Mouse (Mus musculus): Measurements from ENCODE around the gene Olfr1510. TPM values are rescaled to one million over a fixed set of nuclear protein-coding genes. Genes with fewer than 3 reads are reported as not detected.
"Not testable (repeated sequence)": the region's sequence is repeated elsewhere in the genome, so short reads cannot be mapped to it uniquely, and the experiment has no call there.

Gene Olfr1510
- not detected in 2 replicates for polyA plus RNA-seq (2014; fragmentation: Nextera tagmentation; extraction: Ambion mirVana)

GRCm38 (mm10) chr14:52414273-52414672 lies at the start of gene Olfr1510:
Gene Olfr1510 (minus strand): TSS chr14:52414373.
- ATAC-seq (ENCODE audit: low FRiP score) = no peak
- Histone ChIP-seq H3K27me3 (ENCODE audit: control insufficient read depth, insufficient read depth, low read length) (no peaks in the 10 kb centered on the region), H3K36me3 (ENCODE audit: control insufficient read depth, insufficient read depth, low read length) (no peaks in the 10 kb centered on the region), H3K4me1 (ENCODE audit: control insufficient read depth, insufficient read depth, low read length) (no peaks in the 10 kb centered on the region), H3K9me3 (ENCODE audit: control insufficient read depth, low read length) (no peaks in the 10 kb centered on the region), H3K4me3 (ENCODE audit: low read depth, low read length) (no peak within 1 kb of the TSS), H3K4me2 (no peak within 1 kb of the TSS), H3K27ac (ENCODE audit: low read depth, low read length) (no peak within 1 kb of the TSS), H3K9ac (ENCODE audit: low read length) (no peak within 1 kb of the TSS)
- no peak for DNase-seq (ENCODE audit: low spot score, missing footprints)
- WGBS = 85% methylated on average over 3 of the region's 3 CpGs

GRCm38 (mm10) chr14:52461928-52462327 lies 47.8 kb upstream of the Olfr1510 start:
- Histone ChIP-seq H3K4me2 (no peak overlapping the region), H3K4me1 (ENCODE audit: control insufficient read depth, insufficient read depth, low read length) (no peaks in the 10 kb centered on the region), H3K36me3 (ENCODE audit: control insufficient read depth, insufficient read depth, low read length) (no peaks in the 10 kb centered on the region), H3K27ac (ENCODE audit: low read depth, low read length) (no peak overlapping the region), H3K9me3 (ENCODE audit: control insufficient read depth, low read length) (no peaks in the 10 kb centered on the region), H3K4me3 (ENCODE audit: low read depth, low read length) (no peak overlapping the region), H3K9ac (ENCODE audit: low read length) (no peak overlapping the region), H3K27me3 (ENCODE audit: control insufficient read depth, insufficient read depth, low read length) (no peaks in the 10 kb centered on the region)
- ATAC-seq (ENCODE audit: low FRiP score) (no peak), DNase-seq (ENCODE audit: low spot score, missing footprints) (no peak)

GRCm38 (mm10) chr14:52451138-52451537 lies 37.0 kb upstream of the Olfr1510 start:
- DNase-seq (ENCODE audit: low spot score, missing footprints) (no peak), ATAC-seq (ENCODE audit: low FRiP score) (no peak)
- 90% methylated on average over 8 of the region's 8 CpGs for WGBS
- no peaks in the 10 kb centered on the region for H3K36me3 ChIP-seq (ENCODE audit: control insufficient read depth, insufficient read depth, low read length)
- no peaks in the 10 kb centered on the region for H3K27me3 ChIP-seq (ENCODE audit: control insufficient read depth, insufficient read depth, low read length)
- H3K9ac ChIP-seq (ENCODE audit: low read length) = no peak overlapping the region
- no peaks in the 10 kb centered on the region for H3K9me3 ChIP-seq (ENCODE audit: control insufficient read depth, low read length)
- H3K4me1 ChIP-seq (ENCODE audit: control insufficient read depth, insufficient read depth, low read length) = no peaks in the 10 kb centered on the region
- H3K4me2 ChIP-seq = no peak overlapping the region
- H3K27ac ChIP-seq (ENCODE audit: low read depth, low read length) = no peak overlapping the region
- no peak overlapping the region for H3K4me3 ChIP-seq (ENCODE audit: low read depth, low read length)

DNA sequence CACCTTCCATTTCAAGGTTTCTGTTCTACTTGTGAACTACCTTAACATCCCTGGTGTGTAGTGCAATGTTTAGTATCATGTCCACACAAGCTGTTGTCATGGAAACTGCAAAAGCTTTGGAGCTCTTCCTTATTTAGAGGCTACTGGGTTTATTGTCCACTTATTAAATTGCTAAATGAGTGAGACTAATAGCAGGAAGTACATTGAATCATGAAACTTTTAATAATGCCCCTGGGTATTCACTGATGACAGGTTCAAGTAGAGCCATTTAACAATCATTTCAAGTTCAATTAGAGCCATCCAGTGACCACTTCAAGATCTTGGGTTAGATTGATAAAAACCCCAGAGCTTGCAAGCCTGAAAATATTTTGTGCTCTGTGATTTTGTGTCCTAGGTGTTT lies 28.5 kb upstream of the Olfr1510 start, which contains the start of gene Olfr1509:
Gene Olfr1509, plus strand, starts transcription at position 301 of the 400 bp plus-strand sequence.
- Histone ChIP-seq H3K4me1 (ENCODE audit: control insufficient read depth, insufficient read depth, low read length) (no peaks in the 10 kb centered on the region), H3K9me3 (ENCODE audit: control insufficient read depth, low read length) (no peaks in the 10 kb centered on the region), H3K4me2 (no peak within 1 kb of the TSS), H3K4me3 (ENCODE audit: low read depth, low read length) (no peak within 1 kb of the TSS), H3K36me3 (ENCODE audit: control insufficient read depth, insufficient read depth, low read length) (no peaks in the 10 kb centered on the region), H3K9ac (ENCODE audit: low read length) (no peak within 1 kb of the TSS), H3K27ac (ENCODE audit: low read depth, low read length) (no peak within 1 kb of the TSS), H3K27me3 (ENCODE audit: control insufficient read depth, insufficient read depth, low read length) (no peaks in the 10 kb centered on the region)
- DNase-seq (ENCODE audit: low spot score, missing footprints) (no peak), ATAC-seq (ENCODE audit: low FRiP score) (no peak)

DNA sequence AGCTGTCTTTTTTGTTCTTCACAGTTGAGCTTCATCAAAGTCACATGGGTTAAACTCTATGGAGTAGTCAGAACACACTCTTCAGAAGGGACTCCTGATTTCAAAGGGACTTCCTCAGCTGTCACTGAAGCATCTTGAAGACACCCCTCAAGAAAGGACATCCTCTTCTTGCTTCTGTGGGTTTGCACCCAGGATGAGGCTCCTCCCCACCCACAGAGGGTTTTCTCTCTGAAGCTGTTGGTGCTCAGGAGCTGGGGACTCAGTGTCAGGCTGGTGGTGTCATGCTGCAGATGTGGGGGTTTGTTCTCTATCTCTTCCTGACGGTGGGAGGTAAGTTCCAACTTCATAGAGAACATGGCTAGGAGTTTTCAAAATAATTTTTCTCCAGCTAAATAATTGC lies 13.5 kb upstream of the Olfr1510 start:
- H3K36me3 ChIP-seq (ENCODE audit: control insufficient read depth, insufficient read depth, low read length) = no peaks in the 10 kb centered on the region
- no peak overlapping the region for H3K4me3 ChIP-seq (ENCODE audit: low read depth, low read length)
- H3K9me3 ChIP-seq (ENCODE audit: control insufficient read depth, low read length) = no peaks in the 10 kb centered on the region
- no peak overlapping the region for H3K9ac ChIP-seq (ENCODE audit: low read length)
- no peaks in the 10 kb centered on the region for H3K27me3 ChIP-seq (ENCODE audit: control insufficient read depth, insufficient read depth, low read length)
- H3K4me2 ChIP-seq = no peak overlapping the region
- WGBS = 88% methylated on average over 1 of the region's 1 CpGs
- DNase-seq (ENCODE audit: low spot score, missing footprints) (no peak), ATAC-seq (ENCODE audit: low FRiP score) (no peak)
- no peak overlapping the region for H3K27ac ChIP-seq (ENCODE audit: low read depth, low read length)
- H3K4me1 ChIP-seq (ENCODE audit: control insufficient read depth, insufficient read depth, low read length) = no peaks in the 10 kb centered on the region

DNA sequence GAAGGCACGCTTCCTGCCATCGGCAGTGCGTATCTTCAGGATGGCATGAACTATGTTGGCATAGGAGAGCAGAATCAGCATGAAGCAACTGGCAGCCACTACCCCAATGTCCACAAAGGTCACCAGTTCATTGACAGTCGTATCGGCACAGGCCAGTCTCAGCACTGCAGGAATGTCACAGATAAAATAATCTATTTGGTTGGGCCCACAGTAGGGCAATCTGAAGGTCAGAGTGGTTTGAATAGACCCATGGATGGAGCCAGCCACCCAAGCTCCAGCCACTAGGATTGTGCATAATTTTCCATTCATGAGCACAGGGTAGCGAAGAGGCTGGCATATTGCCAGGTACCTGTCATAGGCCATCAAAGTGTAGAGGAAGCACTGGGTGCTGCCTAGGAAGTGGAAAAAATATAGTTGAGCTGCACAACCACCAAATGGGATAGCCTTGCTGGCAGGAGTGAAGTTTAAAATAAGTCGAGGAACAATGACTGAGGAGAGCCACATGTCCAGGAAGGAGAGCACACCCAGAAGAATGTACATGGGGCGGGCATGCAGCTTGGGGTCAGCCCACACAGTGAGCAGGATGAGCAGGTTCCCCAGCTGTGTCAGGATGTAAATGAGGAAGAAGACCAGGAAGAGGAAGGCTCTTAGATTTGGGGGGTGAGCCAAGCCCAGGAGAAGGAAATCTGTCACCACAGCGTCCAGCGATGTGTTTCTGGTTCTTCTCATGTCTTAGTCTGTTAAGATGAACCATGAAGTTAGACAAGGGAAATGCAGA lies 3.8 kb downstream of the Olfr1510 start:
- not testable (repeated sequence) for H3K4me2 ChIP-seq; H3K36me3 ChIP-seq (ENCODE audit: control insufficient read depth, insufficient read depth, low read length); H3K27me3 ChIP-seq (ENCODE audit: control insufficient read depth, insufficient read depth, low read length); H3K4me3 ChIP-seq (ENCODE audit: low read depth, low read length); H3K9ac ChIP-seq (ENCODE audit: low read length); H3K4me1 ChIP-seq (ENCODE audit: control insufficient read depth, insufficient read depth, low read length); H3K9me3 ChIP-seq (ENCODE audit: control insufficient read depth, low read length); H3K27ac ChIP-seq (ENCODE audit: low read depth, low read length); DNase-seq (ENCODE audit: low spot score, missing footprints)
- 89% methylated on average over 7 of the region's 10 CpGs for WGBS
- ATAC-seq (ENCODE audit: low FRiP score) = peak; percentile 30; the same call in 1 of the 2 replicates

DNA sequence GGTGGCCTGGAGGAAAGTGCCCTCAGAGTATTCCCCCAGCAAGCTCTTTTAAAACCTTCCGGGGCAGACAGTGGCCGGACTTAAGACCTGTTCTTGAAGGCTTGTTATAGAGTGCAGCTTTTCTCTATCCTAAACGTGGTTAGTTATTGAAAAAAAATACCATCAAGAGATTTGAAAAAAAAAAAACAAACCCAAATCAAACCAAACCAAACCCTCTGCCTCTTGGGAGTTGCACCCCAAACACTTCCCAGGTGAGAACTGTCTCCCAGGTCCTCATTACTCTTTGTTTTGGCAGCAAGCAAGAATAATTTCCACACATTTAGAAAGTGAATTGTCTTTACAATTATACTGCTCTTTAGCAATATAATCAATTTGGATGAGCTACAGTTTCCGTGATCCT lies 16.9 kb downstream of the Olfr1510 start, which contains the start of gene Olfr1511:
Gene Olfr1511, minus strand, starts transcription at position 101 of the 400 bp plus-strand sequence.
- Histone ChIP-seq H3K4me1 (ENCODE audit: control insufficient read depth, insufficient read depth, low read length) (no peaks in the 10 kb centered on the region), H3K27ac (ENCODE audit: low read depth, low read length) (no peak within 1 kb of the TSS), H3K4me2 (no peak within 1 kb of the TSS), H3K4me3 (ENCODE audit: low read depth, low read length) (no peak within 1 kb of the TSS), H3K36me3 (ENCODE audit: control insufficient read depth, insufficient read depth, low read length) (no peaks in the 10 kb centered on the region), H3K9ac (ENCODE audit: low read length) (no peak within 1 kb of the TSS), H3K9me3 (ENCODE audit: control insufficient read depth, low read length) (no peaks in the 10 kb centered on the region), H3K27me3 (ENCODE audit: control insufficient read depth, insufficient read depth, low read length) (no peaks in the 10 kb centered on the region)
- DNase-seq (ENCODE audit: low spot score, missing footprints) (no peak), ATAC-seq (ENCODE audit: low FRiP score) (no peak)
- WGBS = 80% methylated on average over 4 of the region's 4 CpGs

GRCm38 (mm10) chr14:52390084-52390848 lies 23.9 kb downstream of the Olfr1510 start:
- 90% methylated on average over 9 of the region's 9 CpGs for WGBS
- not testable (repeated sequence) for H3K4me1 ChIP-seq (ENCODE audit: control insufficient read depth, insufficient read depth, low read length); ATAC-seq (ENCODE audit: low FRiP score); H3K27me3 ChIP-seq (ENCODE audit: control insufficient read depth, insufficient read depth, low read length); H3K4me3 ChIP-seq (ENCODE audit: low read depth, low read length); H3K27ac ChIP-seq (ENCODE audit: low read depth, low read length); DNase-seq (ENCODE audit: low spot score, missing footprints); H3K9me3 ChIP-seq (ENCODE audit: control insufficient read depth, low read length); H3K36me3 ChIP-seq (ENCODE audit: control insufficient read depth, insufficient read depth, low read length); H3K4me2 ChIP-seq; H3K9ac ChIP-seq (ENCODE audit: low read length)

- H3K27ac ChIP-seq (ENCODE audit: low read depth, low read length) = no peak within 1 kb of the TSS
- H3K9me3 ChIP-seq (ENCODE audit: control insufficient read depth, low read length) = no peaks in the 10 kb centered on the region
- ATAC-seq (ENCODE audit: low FRiP score) (no peak), DNase-seq (ENCODE audit: low spot score, missing footprints) (no peak)
- H3K36me3 ChIP-seq (ENCODE audit: control insufficient read depth, insufficient read depth, low read length) = no peaks in the 10 kb centered on the region
- no peak within 1 kb of the TSS for H3K4me2 ChIP-seq
- H3K9ac ChIP-seq (ENCODE audit: low read length) = no peak within 1 kb of the TSS
- H3K4me1 ChIP-seq (ENCODE audit: control insufficient read depth, insufficient read depth, low read length) = no peaks in the 10 kb centered on the region
- H3K4me3 ChIP-seq (ENCODE audit: low read depth, low read length) = no peak within 1 kb of the TSS
- WGBS = 79% methylated on average over 2 of the region's 2 CpGs
- H3K27me3 ChIP-seq (ENCODE audit: control insufficient read depth, insufficient read depth, low read length) = no peaks in the 10 kb centered on the region
Measured at GRCm38 (mm10) chr14:52379068-52379467, 35.1 kb downstream of the Olfr1510 start, which contains the start of gene Olfr1512. Gene Olfr1512 (minus strand): TSS chr14:52379168.
